Mouse (Mus musculus) neural tube, embryonic 11.5 days (tissue): ENCODE measurements around the gene Timd2. TPM values are rescaled to one million over a fixed set of nuclear protein-coding genes. Genes with fewer than 3 reads are reported as not detected.
"Not testable (repeated sequence)": the region's sequence is repeated elsewhere in the genome, so short reads cannot be mapped to it uniquely, and the experiment has no call there.

Experiments used
- ATAC-seq: fragments of 200-750 bp; cut with Nextera tagmentation; 2 replicates; pipeline ENCODE4 v1.8.0; 2017; ENCODE audit warnings: moderate number of reproducible peaks, mild to moderate bottlenecking, moderate TSS enrichment, moderate library complexity; ENCODE audit not compliant: insufficient read depth, low FRiP score, low TSS enrichment
- DNase-seq: peaks from one replicate; pipeline ENCODE4 v3.0.0-alpha.2; 2015; ENCODE audit warnings: low spot score
- H3K27ac ChIP-seq: fragments of 300-500 bp; sonication (generic); 2 replicates; pipeline ENCODE4 v1.5.1; 2014; ENCODE audit warnings: low read depth, mild to moderate bottlenecking, low read length
- H3K27me3 ChIP-seq: fragments of 300-500 bp; sonication (generic); 2 replicates; pipeline ENCODE4 v1.6.1; 2014; ENCODE audit warnings: mild to moderate bottlenecking, low read length, mixed read lengths; ENCODE audit not compliant: control insufficient read depth, insufficient read depth
- H3K36me3 ChIP-seq: fragments of 300-500 bp; sonication (generic); 2 replicates; pipeline ENCODE4 v1.6.1; 2014; ENCODE audit warnings: mild to moderate bottlenecking, low read length, moderate library complexity, mixed read lengths; ENCODE audit not compliant: control insufficient read depth, insufficient read depth
- H3K4me1 ChIP-seq: fragments of 300-500 bp; sonication (generic); 2 replicates; pipeline ENCODE4 v1.6.1; 2014; ENCODE audit warnings: low read length, mixed read lengths; ENCODE audit not compliant: control insufficient read depth, insufficient read depth
- H3K4me2 ChIP-seq: fragments of 300-500 bp; sonication (generic); 2 replicates; pipeline ENCODE4 v1.6.1; 2014; ENCODE audit warnings: low read depth, mild to moderate bottlenecking, moderate library complexity
- H3K4me3 ChIP-seq: fragments of 300-500 bp; sonication (generic); 2 replicates; pipeline ENCODE4 v1.5.1; 2014; ENCODE audit warnings: low read depth, low read length
- H3K9ac ChIP-seq: fragments of 300-500 bp; sonication (generic); 2 replicates; pipeline ENCODE4 v1.6.1; 2014; ENCODE audit warnings: mild to moderate bottlenecking, low read length
- H3K9me3 ChIP-seq: fragments of 300-500 bp; sonication (generic); 2 replicates; pipeline ENCODE4 v1.6.1; 2016; ENCODE audit warnings: low read length; ENCODE audit not compliant: control insufficient read depth
- WGBS: fragments of 180-500 bp; shearing (Covaris S2); extraction: QIAGEN DNeasy Blood & Tissue Kit; methylation state at CpG from one replicate; pipeline ENCODE4 v1.1.7; 2014; 5-methylcytosine and 5-hydroxymethylcytosine counted together
- polyA plus RNA-seq: library from polyadenylated mRNA; unstranded; fragments of >200 nt; fragmentation: Nextera tagmentation; extraction: Ambion mirVana; gene quantifications from 2 replicates; pipeline ENCODE4 v1.2.1, GENCODE M21; 2014

Gene Timd2
- 0.32 TPM in 1 of 2 replicates, not detected in the other for polyA plus RNA-seq

DNA sequence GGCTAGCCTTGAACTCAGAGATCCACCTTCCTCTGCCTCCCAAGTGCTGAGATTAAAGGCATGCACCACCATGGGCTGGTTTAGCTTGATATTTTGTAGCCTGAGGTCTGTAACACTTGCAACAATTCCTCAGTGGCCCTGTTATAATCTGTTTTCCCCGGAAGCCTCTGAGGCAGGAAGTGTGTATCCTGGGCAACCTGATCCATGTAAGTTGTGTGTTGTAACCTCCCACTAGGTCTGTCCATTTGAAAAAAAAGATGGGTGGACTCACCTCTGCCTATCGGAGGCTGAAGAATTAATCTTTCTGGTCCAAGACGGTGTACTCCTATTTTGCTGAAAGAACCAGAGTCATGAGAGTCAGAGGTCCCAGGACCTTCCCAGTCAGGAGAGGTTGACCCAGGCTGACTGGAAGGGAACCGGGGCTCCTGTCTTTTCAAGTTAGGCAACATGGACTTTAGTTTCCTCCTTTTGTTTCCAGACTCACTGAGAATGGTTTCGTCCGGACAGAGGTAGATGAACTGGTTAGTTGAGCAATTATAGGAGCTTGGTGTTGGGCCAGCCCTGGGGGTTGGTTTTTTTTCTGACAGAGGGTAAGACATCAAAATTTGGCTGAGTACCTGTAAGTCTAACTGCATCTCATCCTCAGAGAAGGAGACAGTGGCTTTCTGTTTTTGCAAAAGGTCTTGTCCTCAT, at the start of gene Timd2:
Gene Timd2, minus strand, starts transcription at position 398 of the 693 bp plus-strand sequence.
- no peak within 1 kb of the TSS for H3K9ac ChIP-seq
- DNase-seq (no peak), ATAC-seq (no peak)
- no peaks in the 10 kb centered on the region for H3K27me3 ChIP-seq
- no peak within 1 kb of the TSS for H3K4me3 ChIP-seq
- no peaks in the 10 kb centered on the region for H3K9me3 ChIP-seq
- no peaks in the 10 kb centered on the region for H3K36me3 ChIP-seq
- WGBS, result 90% methylated on average over 6 of the region's 6 CpGs
- no peak within 1 kb of the TSS for H3K27ac ChIP-seq
- no peak within 1 kb of the TSS for H3K4me2 ChIP-seq
- no peaks in the 10 kb centered on the region for H3K4me1 ChIP-seq

GRCm38 (mm10) chr11:46755714-46756113, 48.9 kb upstream of the Timd2 start:
- not testable (repeated sequence) for H3K4me1 ChIP-seq, ATAC-seq, H3K4me3 ChIP-seq, H3K36me3 ChIP-seq, DNase-seq, H3K27ac ChIP-seq, H3K9ac ChIP-seq, H3K27me3 ChIP-seq, H3K9me3 ChIP-seq, H3K4me2 ChIP-seq
- 92% methylated on average over 6 of the region's 6 CpGs for WGBS

GRCm38 (mm10) chr11:46754669-46755068, 47.8 kb upstream of the Timd2 start:
- 84% methylated on average over 4 of the region's 4 CpGs for WGBS
- Histone ChIP-seq H3K4me1 (no peaks in the 10 kb centered on the region), H3K9me3 (no peaks in the 10 kb centered on the region), H3K36me3 (no peaks in the 10 kb centered on the region), H3K27me3 (no peaks in the 10 kb centered on the region), H3K4me3 (no peak overlapping the region), H3K4me2 (no peak overlapping the region), H3K9ac (no peak overlapping the region), H3K27ac (no peak overlapping the region)
- peak; percentile 38; the same call in 1 of the 2 replicates for ATAC-seq
- no peak for DNase-seq

DNA sequence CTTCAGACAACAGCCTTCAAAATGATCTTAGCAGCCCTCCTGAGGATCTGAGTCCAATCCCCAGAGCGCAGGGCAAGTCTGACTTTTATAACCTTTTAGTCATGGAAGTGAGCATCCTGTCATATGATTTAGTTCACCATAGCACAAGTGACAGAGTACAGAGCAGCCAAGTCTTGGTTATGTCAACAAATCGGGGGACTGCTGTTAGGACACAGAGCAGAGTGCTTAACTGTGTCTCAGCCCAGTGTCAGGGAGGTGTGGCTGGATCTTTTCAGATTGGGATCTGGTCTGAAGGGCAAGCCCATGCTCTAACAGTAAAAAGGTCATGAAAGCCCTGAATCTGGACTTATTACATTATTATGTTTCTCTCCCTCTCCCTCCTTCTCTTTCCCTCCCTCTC, 46.8 kb upstream of the Timd2 start:
- ATAC-seq (no peak), DNase-seq (no peak)
- Histone ChIP-seq H3K4me1 (no peaks in the 10 kb centered on the region), H3K27me3 (no peaks in the 10 kb centered on the region), H3K36me3 (no peaks in the 10 kb centered on the region), H3K27ac (no peak overlapping the region), H3K4me2 (no peak overlapping the region), H3K9ac (no peak overlapping the region), H3K9me3 (no peaks in the 10 kb centered on the region), H3K4me3 (no peak overlapping the region)
- WGBS, result 71% methylated on average over 2 of the region's 2 CpGs

DNA sequence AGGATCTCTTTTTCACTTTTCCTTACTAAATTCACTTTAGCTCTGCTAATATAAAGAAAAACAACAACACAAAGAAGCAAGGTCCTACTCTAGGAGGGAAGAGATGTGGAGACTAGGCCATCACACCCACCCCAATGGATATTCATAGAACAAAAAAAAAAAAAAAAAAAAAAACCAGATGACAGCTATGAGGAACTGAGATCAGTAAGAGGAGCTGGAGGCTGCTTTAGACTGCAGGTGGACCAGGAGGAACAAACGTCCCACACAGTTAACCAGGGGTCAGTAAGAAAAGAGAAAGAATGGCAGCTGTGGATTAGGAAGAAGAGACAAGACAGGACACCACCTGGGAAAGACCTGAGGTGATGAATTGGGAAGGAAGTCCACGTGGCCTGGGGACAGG, 41.1 kb upstream of the Timd2 start:
- no peak for DNase-seq
- no peak overlapping the region for H3K27ac ChIP-seq

GRCm38 (mm10) chr11:46741716-46742115, 34.9 kb upstream of the Timd2 start:
- no peak overlapping the region for H3K4me2 ChIP-seq
- ATAC-seq (no peak), DNase-seq (no peak)
- no peaks in the 10 kb centered on the region for H3K36me3 ChIP-seq
- no peak overlapping the region for H3K27ac ChIP-seq
- H3K27me3 ChIP-seq, result no peaks in the 10 kb centered on the region
- no peaks in the 10 kb centered on the region for H3K4me1 ChIP-seq
- H3K9ac ChIP-seq, result no peak overlapping the region
- no peaks in the 10 kb centered on the region for H3K9me3 ChIP-seq
- H3K4me3 ChIP-seq, result no peak overlapping the region
- WGBS, result 83% methylated on average over 3 of the region's 3 CpGs

More for the DNA sequence above, 41.1 kb upstream of the Timd2 start:
- Histone ChIP-seq H3K9me3 (no peaks in the 10 kb centered on the region), H3K4me2 (no peak overlapping the region), H3K4me3 (no peak overlapping the region), H3K9ac (no peak overlapping the region), H3K36me3 (no peaks in the 10 kb centered on the region), H3K27me3 (no peaks in the 10 kb centered on the region), H3K4me1 (no peaks in the 10 kb centered on the region)
- WGBS, result 75% methylated on average over 2 of the region's 2 CpGs
- ATAC-seq, result no peak

- Histone ChIP-seq H3K36me3 (no peaks in the 10 kb centered on the region), H3K27me3 (no peaks in the 10 kb centered on the region), H3K4me1 (no peaks in the 10 kb centered on the region), H3K27ac (no peak overlapping the region), H3K4me3 (no peak overlapping the region), H3K4me2 (no peak overlapping the region), H3K9me3 (no peaks in the 10 kb centered on the region), H3K9ac (no peak overlapping the region)
- DNase-seq (no peak), ATAC-seq (no peak)
- WGBS, result 85% methylated on average over 4 of the region's 4 CpGs
Observed at GRCm38 (mm10) chr11:46740886-46741285, 34.0 kb upstream of the Timd2 start.

- Histone ChIP-seq H3K4me2 (no peak overlapping the region), H3K9me3 (no peaks in the 10 kb centered on the region), H3K4me3 (no peak overlapping the region), H3K9ac (no peak overlapping the region), H3K36me3 (no peaks in the 10 kb centered on the region), H3K27ac (no peak overlapping the region), H3K4me1 (no peaks in the 10 kb centered on the region), H3K27me3 (no peaks in the 10 kb centered on the region)
- no peak for ATAC-seq
- 90% methylated on average over 4 of the region's 4 CpGs for WGBS
- DNase-seq, result no peak
Observed at GRCm38 (mm10) chr11:46739501-46739900, 32.6 kb upstream of the Timd2 start.

GRCm38 (mm10) chr11:46735076-46735475, 28.2 kb upstream of the Timd2 start, which contains the start of gene Havcr1:
Gene Havcr1 (plus strand): TSS chr11:46735080.
- ATAC-seq, H3K4me1 ChIP-seq, H3K4me3 ChIP-seq, H3K27me3 ChIP-seq, H3K27ac ChIP-seq, DNase-seq, H3K9ac ChIP-seq, H3K4me2 ChIP-seq, H3K36me3 ChIP-seq, H3K9me3 ChIP-seq: not testable (repeated sequence)
- 93% methylated on average over 1 of the region's 1 CpGs for WGBS
